Mouse (Mus musculus) heart, embryonic 10.5 days (tissue): Measurements from ENCODE around the gene Prkd3. TPM values are rescaled to one million over a fixed set of nuclear protein-coding genes. Genes with fewer than 3 reads are reported as not detected.

ENCODE experiments used
- DNase-seq: peaks from one replicate; pipeline ENCODE4 v3.0.0-alpha.2; 2017; ENCODE audit warnings: low spot score
- H3K27ac ChIP-seq: fragments of 300-500 bp; sonication (generic); 2 replicates; pipeline ENCODE4 v1.5.1; 2016; ENCODE audit warnings: mild to moderate bottlenecking
- H3K27me3 ChIP-seq: fragments of 300-500 bp; sonication (generic); 2 replicates; pipeline ENCODE4 v1.6.1; 2016; ENCODE audit warnings: mild to moderate bottlenecking; ENCODE audit not compliant: poor library complexity, insufficient read depth, severe bottlenecking
- H3K36me3 ChIP-seq: fragments of 300-500 bp; sonication (generic); 2 replicates; pipeline ENCODE4 v1.6.1; 2016; ENCODE audit warnings: mild to moderate bottlenecking, moderate library complexity
- H3K4me1 ChIP-seq: fragments of 300-500 bp; sonication (generic); 2 replicates; pipeline ENCODE4 v1.6.1; 2016; ENCODE audit warnings: mild to moderate bottlenecking
- H3K4me3 ChIP-seq: fragments of 300-500 bp; sonication (generic); 2 replicates; pipeline ENCODE4 v1.5.1; 2016; ENCODE audit warnings: mild to moderate bottlenecking, moderate library complexity
- H3K9me3 ChIP-seq: fragments of 300-500 bp; sonication (generic); 2 replicates; pipeline ENCODE4 v1.6.1; 2016; ENCODE audit warnings: mild to moderate bottlenecking, moderate library complexity
- WGBS: fragments of 180-500 bp; shearing (Covaris S2); methylation state at CpG from one replicate; pipeline ENCODE4 v1.1.7; 2016; 5-methylcytosine and 5-hydroxymethylcytosine counted together
- polyA plus RNA-seq: library from polyadenylated mRNA; unstranded; fragments of >200 nt; fragmentation: Nextera tagmentation; extraction: Ambion mirVana; gene quantifications from 2 replicates; pipeline ENCODE4 v1.2.1, GENCODE M21; 2016

Prkd3 gene
- polyA plus RNA-seq, 1 experiment from 2014 or later = 32.8 TPM

DNA sequence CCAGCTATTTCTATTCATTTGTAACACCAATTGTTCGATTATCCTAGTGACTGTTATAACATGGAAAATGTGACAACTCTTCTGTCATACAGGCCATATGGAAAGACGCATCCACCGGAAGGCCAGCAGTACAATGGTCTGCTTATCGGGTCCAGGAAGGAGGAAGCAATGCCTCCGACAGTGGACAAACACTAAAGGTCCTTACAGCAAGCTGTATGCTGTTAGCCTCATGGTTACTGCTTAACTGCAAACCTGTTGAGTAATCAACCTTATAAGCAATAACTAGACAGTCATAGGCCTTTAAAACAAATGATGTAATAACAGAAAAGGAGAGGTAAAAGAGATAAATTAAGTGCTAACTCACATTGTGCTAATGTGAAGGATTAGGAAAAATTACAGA lies 69.4 kb downstream of the Prkd3 start:
- no peaks in the 10 kb centered on the region for H3K4me1 ChIP-seq
- H3K27me3 ChIP-seq = no peaks in the 10 kb centered on the region
- H3K9me3 ChIP-seq = no peaks in the 10 kb centered on the region
- no peak overlapping the region for H3K4me3 ChIP-seq
- peaks cover 92% of the 10 kb centered on the region for H3K36me3 ChIP-seq
- H3K27ac ChIP-seq = no peak overlapping the region
- DNase-seq = no peak
- 74% methylated on average over 5 of the region's 5 CpGs for WGBS

DNA sequence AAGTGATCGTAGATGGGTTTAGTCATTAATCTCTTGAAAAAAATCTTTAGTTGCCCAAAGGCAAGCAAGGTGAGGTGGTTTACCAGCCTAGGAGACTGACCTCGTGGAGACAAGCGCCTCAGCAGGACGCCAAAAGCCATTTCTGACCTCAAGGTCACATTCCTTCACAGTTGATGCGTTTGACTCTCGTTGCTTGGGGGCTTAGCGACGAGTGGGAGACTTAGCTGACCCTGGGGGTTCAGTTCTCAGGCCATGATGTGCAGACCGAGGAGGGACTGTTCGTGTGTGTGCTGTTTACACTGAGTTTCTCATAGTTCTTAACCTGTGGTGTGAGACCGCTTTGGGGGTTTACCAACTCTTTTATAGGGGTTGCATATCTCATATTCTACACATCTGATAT lies 78.0 kb downstream of the Prkd3 start:
- no peak overlapping the region for H3K27ac ChIP-seq
- peaks cover 55% of the 10 kb centered on the region for H3K36me3 ChIP-seq
- no peaks in the 10 kb centered on the region for H3K9me3 ChIP-seq
- H3K4me1 ChIP-seq = peaks cover 3% of the 10 kb centered on the region
- no peak for DNase-seq
- H3K4me3 ChIP-seq = no peak overlapping the region
- H3K27me3 ChIP-seq = no peaks in the 10 kb centered on the region
- WGBS = 67% methylated on average over 11 of the region's 11 CpGs

DNA sequence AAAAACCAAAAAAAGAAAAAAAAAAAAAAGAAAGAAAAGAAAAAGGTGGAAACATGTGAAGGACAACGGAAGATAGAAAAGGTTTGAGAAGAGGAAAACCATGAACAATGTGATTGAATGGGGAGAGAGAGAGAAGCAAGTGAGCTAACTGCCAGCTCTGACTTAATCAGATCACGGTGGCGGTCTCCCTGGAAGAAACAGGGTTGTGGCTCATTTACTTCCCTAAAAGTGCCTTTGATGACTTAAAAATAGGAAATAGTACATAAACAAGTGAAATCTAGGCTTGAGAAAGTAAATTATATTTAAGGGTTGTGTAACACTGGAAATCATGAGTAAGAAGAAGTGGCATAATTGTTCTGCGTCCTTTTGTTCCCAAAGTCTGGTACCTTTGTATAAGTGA lies 81.7 kb downstream of the Prkd3 start:
- Histone ChIP-seq H3K9me3 (no peaks in the 10 kb centered on the region), H3K4me3 (no peak overlapping the region), H3K27me3 (no peaks in the 10 kb centered on the region), H3K36me3 (peaks cover 47% of the 10 kb centered on the region), H3K27ac (no peak overlapping the region), H3K4me1 (peaks cover 11% of the 10 kb centered on the region)
- 90% methylated on average over 4 of the region's 4 CpGs for WGBS
- DNase-seq = no peak

DNA sequence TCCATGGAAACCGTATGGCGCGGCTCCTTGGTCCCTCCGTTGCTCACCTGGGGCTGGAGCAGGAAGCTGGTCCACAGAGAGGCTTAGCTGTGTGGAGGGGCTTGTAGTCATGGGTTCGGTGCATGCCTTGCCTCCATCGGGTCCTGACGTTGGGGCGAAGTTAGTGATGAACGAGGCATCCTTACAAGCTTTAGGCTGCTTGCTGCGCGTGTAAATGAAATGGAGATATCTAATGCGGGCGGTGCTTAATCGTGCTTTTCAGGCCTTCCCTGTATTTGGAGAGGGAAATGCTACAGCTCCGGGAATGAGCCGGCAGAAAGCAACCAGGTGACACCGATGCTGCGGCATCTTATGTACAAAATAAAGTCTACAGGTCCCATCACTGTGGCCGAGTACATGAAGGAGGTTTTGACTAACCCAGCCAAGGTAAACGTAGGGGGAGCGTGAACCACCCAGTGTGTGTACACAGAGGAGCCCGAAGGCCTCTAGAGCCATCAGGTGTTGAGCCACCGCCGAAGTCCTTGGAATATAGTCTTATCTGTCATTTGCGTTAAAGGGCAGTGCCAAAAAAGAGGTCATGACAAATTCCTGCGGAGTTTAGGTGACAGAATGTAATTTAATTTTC lies 83.3 kb downstream of the Prkd3 start:
- no peaks in the 10 kb centered on the region for H3K9me3 ChIP-seq
- H3K27me3 ChIP-seq = no peaks in the 10 kb centered on the region
- H3K4me1 ChIP-seq = peaks cover 11% of the 10 kb centered on the region
- 8% methylated on average over 26 of the region's 26 CpGs for WGBS
- H3K4me3 ChIP-seq = peak overlapping the region; percentile 92
- peak overlapping the region; percentile 89 for H3K27ac ChIP-seq
- DNase-seq = no peak
- peaks cover 48% of the 10 kb centered on the region for H3K36me3 ChIP-seq

DNA sequence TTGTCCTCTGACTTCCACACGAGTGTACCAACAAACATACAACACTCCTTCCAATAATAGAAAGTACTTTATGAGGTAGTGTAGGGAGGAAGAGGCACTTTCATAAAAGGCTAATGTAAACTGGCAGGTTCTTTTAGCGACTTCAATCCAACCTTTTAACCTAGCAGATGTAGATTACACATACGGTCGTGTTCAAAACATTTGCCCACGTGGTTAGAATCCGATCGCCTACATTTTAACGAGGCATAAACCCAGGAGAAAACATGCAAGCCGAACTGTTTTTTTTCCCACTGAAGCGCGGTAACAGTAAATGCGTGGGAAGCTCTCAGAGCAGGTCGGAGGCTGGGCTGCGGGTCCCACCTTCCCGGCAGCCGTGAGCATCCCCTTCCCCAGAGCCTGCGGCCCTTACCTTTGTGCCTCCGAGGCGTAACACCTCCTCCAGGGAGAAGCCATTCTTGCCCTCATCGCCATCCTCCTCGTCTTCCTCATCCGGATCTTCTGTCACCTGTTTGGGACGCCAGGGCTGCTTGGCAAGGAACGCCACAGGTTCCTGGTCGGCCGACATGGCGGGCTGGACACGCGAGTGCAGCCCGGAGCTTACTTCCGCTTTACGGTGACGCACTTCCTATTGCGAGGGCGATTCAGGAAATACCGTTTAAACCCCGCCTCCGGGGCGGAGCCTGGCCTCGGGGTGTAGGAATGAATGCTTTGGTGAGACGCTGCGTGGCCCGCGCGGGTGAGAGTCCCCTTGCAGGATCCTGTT lies 84.0 kb downstream of the Prkd3 start, which contains the start of the genes Cebpz and Ndufaf7:
Cebpz (minus strand) TSS at position 601 of the 763 bp plus-strand sequence.
Ndufaf7 (plus strand) TSS at position 671 of the 763 bp plus-strand sequence.
- peak; percentile 98 for DNase-seq
- Histone ChIP-seq H3K36me3 (peaks cover 48% of the 10 kb centered on the region), H3K27me3 (no peaks in the 10 kb centered on the region), H3K9me3 (no peaks in the 10 kb centered on the region), H3K27ac (peak within 1 kb of the TSS; percentile 89), H3K4me3 (peak within 1 kb of the TSS; percentile 92), H3K4me1 (peaks cover 11% of the 10 kb centered on the region)
- WGBS = under 1% methylated on average over 45 of the region's 45 CpGs

DNA sequence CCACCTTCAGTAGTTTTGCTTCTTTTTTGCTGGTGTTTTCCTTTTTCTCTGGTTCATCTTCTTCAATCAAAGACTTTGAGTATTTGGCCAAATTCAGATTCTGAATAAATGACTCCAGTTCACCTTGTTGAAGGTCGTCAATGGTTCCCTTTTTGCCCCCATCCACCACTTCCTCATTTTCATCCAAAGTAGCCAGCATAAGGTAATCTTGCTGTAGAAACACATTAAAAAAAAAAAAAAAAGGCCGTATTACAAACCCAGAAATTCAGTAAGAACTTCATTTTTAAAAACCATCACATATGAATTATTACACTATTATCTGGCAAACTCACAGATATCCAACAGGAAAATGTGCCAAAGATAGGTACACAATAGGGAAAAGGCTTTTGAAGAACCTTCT lies 84.8 kb downstream of the Prkd3 start:
- Histone ChIP-seq H3K27ac (no peak overlapping the region), H3K27me3 (no peaks in the 10 kb centered on the region), H3K4me3 (peak overlapping the region; percentile 92), H3K36me3 (peaks cover 52% of the 10 kb centered on the region), H3K9me3 (no peaks in the 10 kb centered on the region), H3K4me1 (peaks cover 11% of the 10 kb centered on the region)
- DNase-seq = no peak
- WGBS = 79% methylated on average over 2 of the region's 2 CpGs

DNA sequence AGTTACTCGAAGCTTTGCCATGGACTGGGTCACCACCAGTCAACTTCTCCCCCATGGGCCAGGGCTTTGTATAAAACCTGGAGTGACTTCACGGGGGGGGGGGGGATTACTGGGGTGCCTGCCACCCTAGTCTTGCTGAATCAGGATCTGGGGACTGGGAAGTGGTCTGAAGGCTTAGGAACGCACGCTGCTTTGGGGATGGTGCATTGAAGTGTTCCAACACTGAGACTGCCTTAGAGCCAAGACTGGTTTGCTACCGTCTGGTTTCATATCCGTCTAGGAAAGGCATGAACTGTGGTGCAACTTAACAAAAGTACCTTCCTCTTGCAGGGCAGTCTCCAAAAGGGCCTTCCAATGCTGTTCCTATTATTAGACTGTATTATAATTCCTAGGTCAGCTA lies 102.9 kb downstream of the Prkd3 start:
- no peaks in the 10 kb centered on the region for H3K9me3 ChIP-seq
- H3K27me3 ChIP-seq = no peaks in the 10 kb centered on the region
- H3K4me1 ChIP-seq = peaks cover 10% of the 10 kb centered on the region
- 0 out of 2 replicates have a peak overlapping the region, but pooled peaks have one; percentile 93 for H3K27ac ChIP-seq
- no peak for DNase-seq
- peaks cover 44% of the 10 kb centered on the region for H3K36me3 ChIP-seq
- 0 out of 2 replicates have a peak overlapping the region, but pooled peaks have one; percentile 74 for H3K4me3 ChIP-seq
- 52% methylated on average over 6 of the region's 6 CpGs for WGBS

DNA sequence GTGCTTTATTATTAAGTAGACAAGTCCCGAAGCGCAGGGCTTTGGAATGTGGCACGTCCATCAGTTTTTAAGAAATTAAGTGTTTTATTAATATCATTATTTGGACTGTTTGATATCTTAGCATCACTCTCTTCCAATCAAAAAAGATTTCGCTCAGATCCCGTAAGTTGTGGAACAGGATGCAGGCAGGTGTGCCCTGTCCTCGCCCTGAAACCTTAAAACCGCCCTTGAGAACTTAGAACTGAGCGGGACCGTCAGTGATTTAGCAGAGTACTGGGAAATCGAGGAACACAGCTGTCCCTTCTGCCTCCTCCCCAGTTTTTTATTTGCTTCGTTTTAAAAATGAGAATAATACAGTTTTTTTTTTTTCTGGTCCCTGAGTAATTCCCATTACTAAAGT lies 103.7 kb downstream of the Prkd3 start:
- peak overlapping the region; percentile 74 for H3K4me3 ChIP-seq
- peaks cover 36% of the 10 kb centered on the region for H3K36me3 ChIP-seq
- no peak for DNase-seq
- H3K9me3 ChIP-seq = no peaks in the 10 kb centered on the region
- H3K27ac ChIP-seq = peak overlapping the region; percentile 93
- WGBS = 3% methylated on average over 11 of the region's 11 CpGs
- H3K27me3 ChIP-seq = no peaks in the 10 kb centered on the region
- peaks cover 12% of the 10 kb centered on the region for H3K4me1 ChIP-seq

DNA sequence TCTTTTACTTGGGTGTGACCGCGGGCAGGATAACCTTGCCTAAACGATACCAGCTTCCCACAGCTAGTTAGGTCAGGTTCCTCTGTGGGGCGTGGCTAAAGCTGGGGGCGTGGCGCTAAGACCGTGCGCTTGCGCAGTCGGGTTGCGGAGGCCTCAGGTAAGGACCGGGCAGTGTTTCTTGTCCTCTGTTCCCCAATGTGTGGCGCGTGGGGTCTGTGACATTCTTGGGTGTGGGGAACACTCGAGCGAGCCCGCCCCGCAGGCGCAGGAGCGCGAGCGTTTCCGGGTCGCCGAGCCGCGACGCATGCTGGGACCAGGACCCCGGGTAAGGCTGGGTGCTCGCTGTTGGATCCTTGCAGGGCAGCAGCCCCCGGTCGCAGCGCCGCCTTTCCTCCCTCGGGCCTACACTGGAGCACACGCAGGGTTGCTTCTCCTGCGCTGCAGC lies 104.2 kb downstream of the Prkd3 start, which contains the start of gene Cebpzos:
Cebpzos (plus strand) TSS at position 132 of the 445 bp plus-strand sequence.
- peaks cover 31% of the 10 kb centered on the region for H3K36me3 ChIP-seq
- 0% methylated on average over 37 of the region's 37 CpGs for WGBS
- DNase-seq = peak; percentile 97
- H3K27ac ChIP-seq = peak within 1 kb of the TSS; percentile 93
- H3K4me3 ChIP-seq = peak within 1 kb of the TSS; percentile 74
- H3K9me3 ChIP-seq = no peaks in the 10 kb centered on the region
- no peaks in the 10 kb centered on the region for H3K27me3 ChIP-seq
- peaks cover 12% of the 10 kb centered on the region for H3K4me1 ChIP-seq

DNA sequence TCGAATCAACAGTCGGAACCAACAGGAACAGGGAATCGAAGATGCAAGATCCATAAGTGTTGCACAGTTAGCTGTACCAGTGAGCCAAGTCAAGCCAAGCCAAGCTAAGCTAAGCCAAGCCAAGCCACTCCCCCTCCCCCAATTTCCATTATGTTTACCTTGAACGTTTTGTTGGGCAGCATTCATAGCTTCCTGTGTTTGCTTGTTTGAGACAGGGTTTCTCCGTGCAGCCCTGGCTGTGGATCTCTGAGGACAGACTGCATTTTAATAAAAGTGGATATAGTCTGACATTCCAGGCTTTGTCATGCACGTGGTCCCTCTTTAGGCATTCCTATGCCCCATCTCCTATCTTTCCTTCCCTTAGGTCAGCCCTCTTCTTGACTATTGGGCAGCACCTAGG lies 104.8 kb downstream of the Prkd3 start:
- H3K36me3 ChIP-seq = peaks cover 24% of the 10 kb centered on the region
- whole genome bisulfite sequencing = 54% methylated on average over 6 of the region's 6 CpGs
- H3K27me3 ChIP-seq = no peaks in the 10 kb centered on the region
- H3K9me3 ChIP-seq = no peaks in the 10 kb centered on the region
- DNase-seq = no peak
- H3K4me3 ChIP-seq = peak overlapping the region; percentile 74
- H3K27ac ChIP-seq = peak overlapping the region; percentile 93
- H3K4me1 ChIP-seq = peaks cover 12% of the 10 kb centered on the region

DNA sequence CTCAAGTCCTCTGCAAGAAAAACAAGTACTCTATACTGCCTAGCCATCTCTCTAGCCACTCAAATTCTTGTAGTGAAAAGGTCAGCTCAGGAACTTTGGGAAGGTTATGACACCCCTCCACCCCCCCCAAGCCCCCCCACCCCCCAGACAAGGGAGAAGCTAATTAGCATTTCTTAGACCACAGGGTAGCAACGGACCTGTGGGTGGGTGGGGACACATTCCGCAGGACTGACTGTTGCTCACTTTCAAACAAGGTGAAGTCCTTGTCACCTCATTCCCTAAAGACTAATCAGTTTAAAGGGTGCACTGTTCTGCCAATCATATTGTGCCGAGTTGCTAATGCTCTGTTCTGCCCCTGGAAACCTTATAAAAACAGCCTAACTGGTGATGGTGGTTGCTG lies 106.7 kb downstream of the Prkd3 start:
- Histone ChIP-seq H3K9me3 (no peaks in the 10 kb centered on the region), H3K4me1 (peaks cover 12% of the 10 kb centered on the region)
- WGBS = 67% methylated on average over 3 of the region's 3 CpGs

DNA sequence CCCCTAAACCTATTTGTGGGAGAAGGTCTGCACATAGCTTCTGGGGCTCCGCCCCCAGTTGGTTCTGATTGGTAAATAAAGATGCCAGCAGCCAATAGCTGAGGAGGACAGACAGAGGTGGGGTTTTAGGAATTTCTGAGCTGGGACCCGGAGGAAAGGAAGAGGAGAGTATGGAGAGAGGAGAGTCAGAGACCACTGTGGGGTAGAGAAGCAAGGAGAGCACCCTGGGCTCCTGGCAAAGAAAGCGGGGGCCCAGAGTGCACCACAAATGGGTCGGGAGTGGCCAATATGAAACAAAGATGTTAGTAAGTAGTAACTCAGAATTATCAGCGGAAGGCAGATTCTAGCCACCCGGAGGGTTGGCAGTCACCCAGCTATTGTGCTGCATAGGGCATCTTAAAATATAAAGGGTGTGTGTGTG lies 107.7 kb downstream of the Prkd3 start:
- no peaks in the 10 kb centered on the region for H3K36me3 ChIP-seq
- H3K27me3 ChIP-seq = no peaks in the 10 kb centered on the region
- H3K4me3 ChIP-seq = peak overlapping the region; percentile 54
- H3K4me1 ChIP-seq = peaks cover 12% of the 10 kb centered on the region
- no peak for DNase-seq
- H3K27ac ChIP-seq = peak overlapping the region; percentile 36; the same call in 1 of the 2 replicates
- no peaks in the 10 kb centered on the region for H3K9me3 ChIP-seq
- 22% methylated on average over 6 of the region's 6 CpGs for WGBS

More for the DNA sequence above, 106.7 kb downstream of the Prkd3 start:
- Histone ChIP-seq H3K4me3 (no peak overlapping the region), H3K36me3 (peaks cover 8% of the 10 kb centered on the region), H3K27ac (no peak overlapping the region), H3K27me3 (no peaks in the 10 kb centered on the region)
- DNase-seq = no peak

DNA sequence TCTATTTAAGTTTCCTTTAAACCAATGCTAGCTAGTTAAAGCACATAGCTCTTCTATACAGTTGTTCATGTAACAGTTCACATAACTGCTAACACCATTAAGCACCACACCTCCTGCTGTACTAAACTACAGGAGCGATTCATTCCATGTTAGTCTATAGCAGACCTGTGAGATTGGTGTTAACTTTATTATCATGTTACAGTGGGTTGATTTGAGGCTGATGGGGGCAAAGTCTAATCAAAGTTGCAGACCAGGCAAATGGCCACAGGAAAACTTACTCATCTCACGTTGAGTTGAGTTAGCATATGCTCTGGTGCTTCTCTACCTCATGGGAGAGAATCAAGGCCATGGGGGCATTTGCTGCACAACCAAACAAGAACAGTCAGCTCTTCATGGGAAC lies 111.2 kb downstream of the Prkd3 start:
- H3K4me3 ChIP-seq = no peak overlapping the region
- no peaks in the 10 kb centered on the region for H3K36me3 ChIP-seq
- DNase-seq = no peak
- 70% methylated on average over 2 of the region's 2 CpGs for WGBS
- no peak overlapping the region for H3K27ac ChIP-seq
- H3K4me1 ChIP-seq = peaks cover 5% of the 10 kb centered on the region
- H3K27me3 ChIP-seq = no peaks in the 10 kb centered on the region
- no peaks in the 10 kb centered on the region for H3K9me3 ChIP-seq
